Mouse (Mus musculus) midbrain, postnatal 0 days (tissue): ENCODE measurements around the gene Hvcn1. TPM values are rescaled to one million over a fixed set of nuclear protein-coding genes. Genes with fewer than 3 reads are reported as not detected.

Source experiments
- ATAC-seq: fragments of 200-750 bp; cut with Nextera tagmentation; 2 replicates; pipeline ENCODE4 v1.8.0; 2017; ENCODE audit warnings: moderate number of reproducible peaks, mild to moderate bottlenecking, moderate TSS enrichment, moderate library complexity; ENCODE audit not compliant: low FRiP score
- DNase-seq: peaks from one replicate; pipeline ENCODE4 v3.0.0-alpha.2; 2015; ENCODE audit warnings: low spot score
- H3K27ac ChIP-seq: fragments of 300-500 bp; sonication (generic); 2 replicates; pipeline ENCODE4 v1.5.1; 2014; ENCODE audit warnings: low read depth, mild to moderate bottlenecking, low read length, mixed read lengths
- H3K27me3 ChIP-seq: fragments of 300-500 bp; sonication (generic); 2 replicates; pipeline ENCODE4 v1.6.1; 2014; ENCODE audit warnings: low read length, control low read depth, mixed read lengths; ENCODE audit not compliant: insufficient read depth
- H3K36me3 ChIP-seq: fragments of 300-500 bp; sonication (generic); 2 replicates; pipeline ENCODE4 v1.6.1; 2014; ENCODE audit warnings: low read length, control low read depth, mixed read lengths; ENCODE audit not compliant: insufficient read depth
- H3K4me1 ChIP-seq: fragments of 300-500 bp; sonication (generic); 2 replicates; pipeline ENCODE4 v1.6.1; 2014; ENCODE audit warnings: mild to moderate bottlenecking, control low read depth, antibody characterized with exemption, low read length, mixed read lengths; ENCODE audit not compliant: insufficient read depth
- H3K4me2 ChIP-seq: fragments of 300-500 bp; sonication (generic); 2 replicates; pipeline ENCODE4 v1.6.1; 2014; ENCODE audit warnings: low read depth, mild to moderate bottlenecking, low read length, mixed read lengths; ENCODE audit not compliant: poor library complexity, severe bottlenecking
- H3K4me3 ChIP-seq: fragments of 300-500 bp; sonication (generic); 2 replicates; pipeline ENCODE4 v1.5.1; 2014; ENCODE audit warnings: low read depth, mild to moderate bottlenecking, low read length, moderate library complexity
- H3K9ac ChIP-seq: fragments of 300-500 bp; sonication (generic); replicated peaks from 2 replicates; pipeline ENCODE4 v1.6.1; 2014; ENCODE audit warnings: mild to moderate bottlenecking, low read length, moderate library complexity, mixed read lengths; ENCODE audit not compliant: poor library complexity, severe bottlenecking
- H3K9me3 ChIP-seq: fragments of 300-500 bp; sonication (generic); 2 replicates; pipeline ENCODE4 v1.6.1; 2016; ENCODE audit warnings: low read length, control low read depth
- CTCF ChIP-seq: IDR thresholded peaks from 2 replicates; pipeline ENCODE4 v1.5.1; 2016; ENCODE audit warnings: antibody characterized with exemption, mild to moderate bottlenecking
- WGBS: fragments of 180-500 bp; shearing (Covaris S2); extraction: QIAGEN DNeasy Blood & Tissue Kit; methylation state at CpG from one replicate; pipeline ENCODE4 v1.1.7; 2014; 5-methylcytosine and 5-hydroxymethylcytosine counted together
- polyA plus RNA-seq: library from polyadenylated mRNA; unstranded; fragments of >200 nt; fragmentation: Nextera tagmentation; extraction: Ambion mirVana; gene quantifications from 2 replicates; pipeline ENCODE4 v1.2.1, GENCODE M21; 2015
- total RNA-seq: library from RNA; depleted of rRNA; stranded (reverse); fragments of >200 nt; gene quantifications from 2 replicates; pipeline ENCODE4 v1.2.3, GENCODE M21; 2014

Gene Hvcn1
- total and polyA plus RNA-seq, 2 experiments from 2014 or later = 1.3 to 2.2 TPM

DNA sequence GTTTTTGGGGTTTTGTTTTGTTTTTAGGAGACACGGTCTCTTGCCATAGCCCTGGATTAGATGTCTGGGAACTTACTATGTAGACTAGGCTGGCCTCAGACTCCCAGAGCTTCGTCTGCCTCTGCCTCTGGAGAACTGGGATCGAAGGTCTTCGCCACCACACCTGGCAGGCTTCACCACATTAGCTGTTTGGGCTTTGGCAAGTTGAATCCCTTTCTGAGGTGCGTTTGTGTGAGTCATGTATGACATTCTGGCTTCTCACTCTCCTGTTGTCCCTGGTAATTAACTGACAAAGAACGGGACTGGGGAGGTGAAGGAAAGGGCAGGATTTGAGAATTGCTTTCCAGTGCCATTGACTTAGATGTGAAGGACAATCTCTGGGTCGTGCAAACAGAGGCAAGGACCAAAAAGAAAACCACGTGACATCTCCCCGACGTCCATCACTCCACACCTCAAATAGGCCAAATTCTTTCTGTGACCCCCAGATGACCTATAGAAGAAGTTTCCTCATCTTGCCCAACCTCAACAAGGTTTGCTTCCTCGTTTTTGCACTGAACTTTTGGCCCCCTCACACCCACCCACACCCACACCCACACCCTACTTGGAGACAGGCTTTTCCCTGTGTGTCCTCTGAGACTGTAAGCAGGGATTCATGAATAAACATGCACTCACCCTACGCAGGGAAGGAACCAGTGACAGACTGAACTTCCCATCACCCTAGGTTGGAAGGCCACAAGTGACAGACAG lies 62.4 kb downstream of the Hvcn1 start:
- no peaks in the 10 kb centered on the region for H3K27me3 ChIP-seq
- no peaks in the 10 kb centered on the region for H3K4me1 ChIP-seq
- WGBS = 75% methylated on average over 12 of the region's 12 CpGs
- no peaks in the 10 kb centered on the region for H3K9me3 ChIP-seq
- no peaks in the 10 kb centered on the region for H3K36me3 ChIP-seq
- ATAC-seq = no peak
- no peak for TF ChIP-seq CTCF
- H3K4me3 ChIP-seq = no peak overlapping the region
- H3K9ac ChIP-seq = no peak overlapping the region
- H3K4me2 ChIP-seq = no peak overlapping the region
- DNase-seq = no peak
- no peak overlapping the region for H3K27ac ChIP-seq

- H3K9me3 ChIP-seq = no peaks in the 10 kb centered on the region
- no peak for TF ChIP-seq CTCF
- ATAC-seq (no peak), DNase-seq (no peak)
- H3K27ac ChIP-seq = no peak overlapping the region
- no peaks in the 10 kb centered on the region for H3K27me3 ChIP-seq
- no peak overlapping the region for H3K9ac ChIP-seq
- no peak overlapping the region for H3K4me3 ChIP-seq
- no peaks in the 10 kb centered on the region for H3K4me1 ChIP-seq
- no peak overlapping the region for H3K4me2 ChIP-seq
- WGBS = 89% methylated on average over 5 of the region's 5 CpGs
- no peaks in the 10 kb centered on the region for H3K36me3 ChIP-seq
Measured at GRCm38 (mm10) chr5:122272821-122273220, 66.2 kb downstream of the Hvcn1 start.

DNA sequence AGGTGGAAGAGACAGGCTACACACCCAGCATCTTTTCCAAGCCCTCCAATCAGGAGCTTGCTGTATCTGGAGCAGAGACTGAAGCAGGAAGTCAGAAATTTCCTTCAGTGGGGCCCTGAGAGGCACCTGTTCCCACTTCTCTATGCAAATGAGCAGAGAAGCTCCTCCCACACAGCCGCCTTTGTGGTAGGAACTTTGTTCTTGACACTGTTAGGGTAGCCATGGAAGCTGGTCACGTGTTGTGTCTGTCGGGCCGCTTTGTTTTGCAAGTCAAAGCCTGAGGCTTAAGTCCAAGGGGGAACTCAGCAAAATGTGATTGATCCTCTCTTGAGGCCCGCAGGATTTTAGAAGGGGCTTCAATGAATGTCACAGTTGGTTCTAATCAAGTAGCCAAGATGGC lies 68.2 kb downstream of the Hvcn1 start:
- H3K9me3 ChIP-seq = no peaks in the 10 kb centered on the region
- TF ChIP-seq CTCF = no peak
- no peak overlapping the region for H3K27ac ChIP-seq
- no peaks in the 10 kb centered on the region for H3K4me1 ChIP-seq
- H3K4me2 ChIP-seq = no peak overlapping the region
- no peak overlapping the region for H3K4me3 ChIP-seq
- no peaks in the 10 kb centered on the region for H3K36me3 ChIP-seq
- no peaks in the 10 kb centered on the region for H3K27me3 ChIP-seq
- no peak overlapping the region for H3K9ac ChIP-seq
- 10% methylated on average over 5 of the region's 5 CpGs for WGBS
- no peak for ATAC-seq
- no peak for DNase-seq

- Histone ChIP-seq H3K9ac (no peak overlapping the region), H3K27ac (no peak overlapping the region), H3K36me3 (no peaks in the 10 kb centered on the region), H3K4me1 (no peaks in the 10 kb centered on the region), H3K4me2 (no peak overlapping the region), H3K4me3 (no peak overlapping the region), H3K27me3 (no peaks in the 10 kb centered on the region), H3K9me3 (no peaks in the 10 kb centered on the region)
- no peak for DNase-seq
- 83% methylated on average over 7 of the region's 7 CpGs for WGBS
- ATAC-seq = no peak
- no peak for TF ChIP-seq CTCF
Measured at GRCm38 (mm10) chr5:122278946-122279345, 72.3 kb downstream of the Hvcn1 start.

DNA sequence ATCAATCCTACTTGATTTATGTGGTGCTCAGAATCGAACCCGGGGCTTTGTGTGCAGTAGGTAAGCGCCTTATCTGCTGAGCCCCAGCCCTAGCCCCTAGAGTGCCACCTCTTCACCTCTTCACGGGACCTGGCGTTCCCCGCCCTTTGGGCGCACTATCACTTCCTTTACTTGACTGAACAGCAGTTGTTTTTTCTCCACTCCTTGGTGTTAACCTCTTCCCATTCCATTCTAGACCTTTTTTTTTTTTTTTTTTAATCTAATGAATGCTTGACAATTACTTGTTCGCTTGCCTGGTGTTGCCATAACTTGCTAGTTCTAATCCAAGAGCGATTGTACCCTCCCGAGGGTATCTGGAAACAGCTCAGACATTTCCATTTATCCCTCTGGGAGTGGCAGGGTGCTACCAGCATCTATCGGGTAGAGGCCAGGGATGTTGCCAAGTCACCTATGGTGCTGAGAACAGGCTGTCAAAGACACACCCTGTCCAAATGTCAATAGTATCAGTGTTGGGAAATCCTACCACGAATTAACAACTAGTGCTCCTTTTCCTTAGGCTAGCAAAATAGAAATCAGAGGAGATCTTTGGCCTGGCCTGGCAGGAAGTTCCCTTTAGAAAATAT lies 73.3 kb downstream of the Hvcn1 start:
- 84% methylated on average over 12 of the region's 12 CpGs for WGBS
- no peaks in the 10 kb centered on the region for H3K36me3 ChIP-seq
- no peak for DNase-seq
- H3K9me3 ChIP-seq = no peaks in the 10 kb centered on the region
- H3K4me1 ChIP-seq = no peaks in the 10 kb centered on the region
- H3K4me2 ChIP-seq = no peak overlapping the region
- H3K9ac ChIP-seq = no peak overlapping the region
- no peak for TF ChIP-seq CTCF
- H3K27ac ChIP-seq = no peak overlapping the region
- ATAC-seq = no peak
- H3K27me3 ChIP-seq = no peaks in the 10 kb centered on the region
- no peak overlapping the region for H3K4me3 ChIP-seq

DNA sequence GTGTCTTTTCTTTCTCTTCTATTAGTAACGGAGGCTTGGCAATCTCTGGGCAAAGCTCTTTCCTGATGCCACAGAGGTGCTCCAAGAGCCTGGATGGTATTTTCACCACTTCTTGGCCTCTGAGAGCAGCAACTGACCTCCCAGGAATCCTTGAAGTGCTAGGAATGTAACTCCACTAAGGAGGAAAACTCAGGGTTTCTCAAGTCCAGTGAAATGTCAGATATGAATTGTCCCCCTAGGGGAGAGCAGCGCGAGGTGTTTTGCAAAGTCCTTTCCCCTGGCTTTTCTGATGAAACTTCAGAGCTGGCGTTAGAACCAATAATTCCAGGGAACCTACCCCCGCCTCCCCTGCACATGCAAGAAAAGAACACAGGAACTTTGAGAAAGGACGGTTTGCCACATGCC lies 73.8 kb downstream of the Hvcn1 start:
- H3K36me3 ChIP-seq = no peaks in the 10 kb centered on the region
- TF ChIP-seq CTCF = no peak
- no peak overlapping the region for H3K27ac ChIP-seq
- H3K4me1 ChIP-seq = no peaks in the 10 kb centered on the region
- no peak overlapping the region for H3K9ac ChIP-seq
- H3K4me2 ChIP-seq = no peak overlapping the region
- DNase-seq (no peak), ATAC-seq (no peak)
- no peak overlapping the region for H3K4me3 ChIP-seq
- H3K27me3 ChIP-seq = no peaks in the 10 kb centered on the region
- 56% methylated on average over 6 of the region's 6 CpGs for WGBS
- no peaks in the 10 kb centered on the region for H3K9me3 ChIP-seq
